Mouse (Mus musculus): ENCODE measurements around the gene Slc25a38.
A peak's percentile ranks its signal among the peaks of the same experiment; 100 is the strongest.
"Not testable (repeated sequence)": the region's sequence is repeated elsewhere in the genome, so short reads cannot be mapped to it uniquely, and the experiment has no call there.

The Slc25a38 gene

GRCm38 (mm10) chr9:120099304-120099703 is 10.9 kb upstream of the Slc25a38 start:
- no peak for DNase-seq (ENCODE audit: low spot score in 2 of 2)

- no peak for DNase-seq (ENCODE audit: low spot score in 2 of 2)
These were observed 9.0 kb upstream of the Slc25a38 start for GRCm38 (mm10) chr9:120101165-120101564.

GRCm38 (mm10) chr9:120108953-120109352 is 1.2 kb upstream of the Slc25a38 start:
- DNase-seq (ENCODE audit: low spot score in 2 of 2) = not testable (repeated sequence)

GRCm38 (mm10) chr9:120111156-120111945 is 1.2 kb downstream of the Slc25a38 start:
- DNase-seq (ENCODE audit: low spot score in 2 of 2) = no peak

GRCm38 (mm10) chr9:120112472-120112871 is 2.3 kb downstream of the Slc25a38 start:
- DNase-seq (ENCODE audit: low spot score in 2 of 2) = no peak

GRCm38 (mm10) chr9:120113456-120113855 is 3.3 kb downstream of the Slc25a38 start:
- DNase-seq (ENCODE audit: low spot score in 2 of 2) = no peak

GRCm38 (mm10) chr9:120114051-120114788 is 4.0 kb downstream of the Slc25a38 start:
- DNase-seq (ENCODE audit: low spot score in 2 of 2) = no peak

GRCm38 (mm10) chr9:120114789-120115151 is 4.6 kb downstream of the Slc25a38 start:
- no peak for DNase-seq (ENCODE audit: low spot score in 2 of 2)

- no peak for DNase-seq (ENCODE audit: low spot score in 2 of 2)
These were observed 5.4 kb downstream of the Slc25a38 start for GRCm38 (mm10) chr9:120115580-120115979.

- DNase-seq (ENCODE audit: low spot score in 2 of 2) = no peak
These were observed 6.0 kb downstream of the Slc25a38 start for GRCm38 (mm10) chr9:120116184-120116624.

GRCm38 (mm10) chr9:120118212-120118611 is 8.0 kb downstream of the Slc25a38 start:
- no peak for DNase-seq (ENCODE audit: low spot score in 2 of 2)

GRCm38 (mm10) chr9:120120503-120120902 is 10.3 kb downstream of the Slc25a38 start:
- DNase-seq (ENCODE audit: low spot score in 2 of 2) = no peak

- no peak for DNase-seq (ENCODE audit: low spot score in 2 of 2)
These were observed 16.7 kb downstream of the Slc25a38 start for GRCm38 (mm10) chr9:120126868-120127267.

- DNase-seq (ENCODE audit: low spot score in 2 of 2) = peak; percentile 97
These were observed 17.5 kb downstream of the Slc25a38 start, which contains the start of gene Rpsa for GRCm38 (mm10) chr9:120127538-120128251. TSS of gene Rpsa (plus strand) at chr9:120127689.

GRCm38 (mm10) chr9:120129276-120129675 is 19.1 kb downstream of the Slc25a38 start:
- no peak for DNase-seq (ENCODE audit: low spot score in 2 of 2)

- DNase-seq (ENCODE audit: low spot score in 2 of 2) = no peak
These were observed 21.7 kb downstream of the Slc25a38 start for GRCm38 (mm10) chr9:120131784-120132288.

- no peak for DNase-seq (ENCODE audit: low spot score in 2 of 2)
These were observed 23.0 kb downstream of the Slc25a38 start for GRCm38 (mm10) chr9:120132980-120133754.

GRCm38 (mm10) chr9:120133755-120134475 is 23.7 kb downstream of the Slc25a38 start:
- DNase-seq (ENCODE audit: low spot score in 2 of 2) = no peak

GRCm38 (mm10) chr9:120134529-120135160 is 24.5 kb downstream of the Slc25a38 start:
- DNase-seq (ENCODE audit: low spot score in 2 of 2) = no peak

- DNase-seq (ENCODE audit: low spot score in 2 of 2) = no peak
These were observed 25.3 kb downstream of the Slc25a38 start for GRCm38 (mm10) chr9:120135454-120135853.

Measured in urinary bladder, postnatal 4 days (tissue).